Mouse (Mus musculus) liver, embryonic 14.5 days (tissue): ENCODE results near the gene Gnat1.

Experiments used
- CTCF ChIP-seq: IDR thresholded peaks from 2 replicates; pipeline ENCODE4 v1.5.1; 2016; ENCODE audit warnings: antibody characterized with exemption, low read depth, control low read depth
- EP300 ChIP-seq: IDR thresholded peaks from 2 replicates; pipeline ENCODE4 v1.6.1; 2016; ENCODE audit warnings: antibody characterized with exemption, low read depth

DNA sequence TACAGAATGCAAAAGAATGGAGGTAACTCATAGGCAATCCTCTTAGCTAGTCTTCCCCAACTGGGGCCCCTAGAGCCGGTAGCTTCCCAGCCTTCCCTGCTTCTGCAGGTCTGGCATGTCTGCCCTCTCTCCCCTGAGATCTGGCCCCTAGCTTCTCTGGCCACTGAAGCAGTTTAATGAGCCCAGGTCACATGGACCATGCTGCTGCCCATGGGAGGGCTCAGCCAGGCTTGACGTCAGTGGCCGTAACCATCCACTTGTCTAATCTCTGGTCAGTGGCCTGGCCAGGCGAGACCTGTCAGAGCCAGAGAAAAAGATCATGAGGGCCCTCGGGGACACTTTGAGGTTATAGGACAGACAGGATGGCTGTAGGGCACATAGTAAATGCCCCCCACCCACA, 9.3 kb downstream of the Gnat1 start:
- TF ChIP-seq CTCF (no peak), EP300 (no peak)
